Mouse (Mus musculus) liver, adult 2 months (tissue): ENCODE measurements at regions not wholly inside any gene's neighbourhood (a gene's known extent, or its start where the extent isn't known, plus 50 kb on each side); places are given as distances from the start of the nearest gene placed in this dataset.

Source experiments
- CTCF ChIP-seq: fragments of 200-500 bp; IDR thresholded peaks from 2 replicates; pipeline ENCODE4 v1.5.1; 2011; ENCODE audit warnings: low read depth, low read length, control low read depth
- POLR2A ChIP-seq: fragments of 200-500 bp; IDR thresholded peaks from 2 replicates; pipeline ENCODE4 v1.6.1; 2011; ENCODE audit warnings: low read length, control low read depth; ENCODE audit not compliant: insufficient read depth; ENCODE audit errors: extremely low read depth

GRCm38 (mm10) chr12:69039553-69039952 is 119.4 kb downstream of the Rps29 start:
- TF ChIP-seq CTCF (no peak), POLR2A (no peak)
